Comparison of ENCODE assay signal across 11 mouse cellular contexts in the genomic region with DNA sequence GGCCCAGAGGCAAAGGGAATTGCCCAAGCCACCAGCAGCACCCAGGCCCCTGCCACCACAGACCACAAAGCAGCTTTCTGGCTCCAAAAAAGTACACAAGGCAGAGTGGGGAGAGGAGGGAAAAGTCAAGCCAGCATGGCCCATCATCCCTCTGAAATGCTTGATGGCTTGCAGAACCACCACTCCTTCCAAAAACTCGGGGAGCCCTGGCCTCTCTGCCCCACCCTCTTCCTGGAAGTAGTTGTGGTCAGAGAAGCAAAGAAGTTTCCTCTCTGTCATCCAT. TPM values are rescaled to one million over a fixed set of nuclear protein-coding genes. Genes with fewer than 3 reads are reported as not detected.
A peak's percentile ranks its signal among the peaks of the same experiment; 100 is the strongest.
DNase-seq lines count a peak whose midpoint lies in the region; ATAC-seq and TF ChIP-seq lines count a peak whose summit lies in the region.
"Had no signal": no experiment of that assay in that cellular context is flagged by ENCODE, and none has a peak within 500 bp of the region (broad histone marks: within the 10 kb centered on the region; RNA-seq: fewer than 3 reads in every experiment).

No protein-coding gene starts in this region.

- no peaks in the 10 kb centered on the region for H3K9me3 ChIP-seq in heart, embryonic 15.5 days (replicated peaks)
- no peaks in the 10 kb centered on the region for H3K9me3 ChIP-seq in limb, embryonic 14.5 days (ENCODE audit: control insufficient read depth, low read length)
- H3K9me3 ChIP-seq in forebrain, embryonic 11.5 days (ENCODE audit: control insufficient read depth, low read length): no peaks in the 10 kb centered on the region
- H3K9me3 ChIP-seq in forebrain, embryonic 15.5 days: no peaks in the 10 kb centered on the region

- no peak for TF ChIP-seq CTCF in thymus, adult 2 months (IDR thresholded peaks at IDR 0.05; ENCODE audit: borderline replicate concordance, control insufficient read depth, extremely low read depth, insufficient read depth, low read length, poor library complexity)

- peaks cover 66% of the 10 kb centered on the region for H3K4me1 ChIP-seq in heart, embryonic 15.5 days (replicated peaks)
- H3K4me1 ChIP-seq in thymus, adult 2 months (replicated peaks; ENCODE audit: control insufficient read depth, insufficient read depth, low read length): peaks cover 43% of the 10 kb centered on the region
- peaks cover 39% of the 10 kb centered on the region for H3K4me1 ChIP-seq in limb, embryonic 14.5 days (ENCODE audit: control insufficient read depth, insufficient read depth, low read length)
- peaks cover 4% of the 10 kb centered on the region; the same call in 1 of the 2 replicates for H3K4me1 ChIP-seq in forebrain, embryonic 11.5 days (replicated peaks; ENCODE audit: control insufficient read depth, insufficient read depth, low read length)
- peaks cover 19% of the 10 kb centered on the region for H3K4me1 ChIP-seq in forebrain, embryonic 15.5 days

- H3K27ac ChIP-seq in heart, embryonic 15.5 days: peak overlapping the region; percentile 74
- H3K27ac ChIP-seq in thymus, adult 2 months (ENCODE audit: control insufficient read depth, insufficient read depth, low read length): peak overlapping the region; percentile 68
- H3K27ac ChIP-seq in limb, embryonic 14.5 days (replicated peaks; ENCODE audit: low read depth, low read length): peak overlapping the region; percentile 72; the same call in 1 of the 2 replicates
- no peak overlapping the region for H3K27ac ChIP-seq in forebrain, embryonic 11.5 days (ENCODE audit: low read depth, low read length)
- no peak overlapping the region for H3K27ac ChIP-seq in forebrain, embryonic 15.5 days (replicated peaks)
- H3K27ac ChIP-seq: heart, adult 2 months had no signal

- no peaks in the 10 kb centered on the region for H3K36me3 ChIP-seq in heart, embryonic 15.5 days
- peaks cover 25% of the 10 kb centered on the region for H3K36me3 ChIP-seq in thymus, adult 2 months (ENCODE audit: control insufficient read depth, insufficient read depth, low read length)
- peaks cover 12% of the 10 kb centered on the region for H3K36me3 ChIP-seq in limb, embryonic 14.5 days (ENCODE audit: control insufficient read depth, insufficient read depth, low read length)
- H3K36me3 ChIP-seq in forebrain, embryonic 11.5 days (ENCODE audit: control insufficient read depth, insufficient read depth, low read length): no peaks in the 10 kb centered on the region
- H3K36me3 ChIP-seq in forebrain, embryonic 15.5 days: no peaks in the 10 kb centered on the region

- TF ChIP-seq POLR2A in thymus, adult 2 months (IDR thresholded peaks at IDR 0.05; ENCODE audit: control insufficient read depth, extremely low read depth, insufficient read depth, low read length, poor library complexity): no peak
- no peak for TF ChIP-seq POLR2A in limb, embryonic 14.5 days (IDR thresholded peaks at IDR 0.05; ENCODE audit: borderline replicate concordance, extremely low read depth, insufficient read depth, insufficient read length)

- ATAC-seq in heart, embryonic 15.5 days (replicated peaks; ENCODE audit: insufficient number of reproducible peaks, insufficient read depth, low FRiP score, low read depth): no peak
- no peak for ATAC-seq in limb, embryonic 14.5 days (ENCODE audit: low FRiP score, low read depth)
- ATAC-seq in forebrain, embryonic 11.5 days (replicated peaks; ENCODE audit: low FRiP score): no peak
- ATAC-seq in forebrain, embryonic 15.5 days (replicated peaks): no peak
- ATAC-seq: Patski had no signal

- no peak for DNase-seq in heart, postnatal 14 days
- DNase-seq in thymus, adult 2 months: no peak
- no peak for DNase-seq in thymus, postnatal 10 days (ENCODE audit: low spot score in 2 of 2)
- DNase-seq in limb, embryonic 14.5 days (ENCODE audit: low spot score): no peak
- no peak for DNase-seq in forebrain, embryonic 11.5 days (ENCODE audit: low spot score)
- DNase-seq in cerebellum, adult 8-10 months: no peak
- DNase-seq: spleen, adult 18-20 months had no signal

- WGBS in heart, embryonic 15.5 days: 21% methylated on average over 1 of the region's 1 CpGs
- 0% methylated on average over 1 of the region's 1 CpGs for WGBS in thymus, adult 2 months
- 24% methylated on average over 1 of the region's 1 CpGs for WGBS in limb, embryonic 14.5 days
- 63% methylated on average over 1 of the region's 1 CpGs for WGBS in forebrain, embryonic 11.5 days
- WGBS in forebrain, embryonic 15.5 days: 69% methylated on average over 1 of the region's 1 CpGs

- no peaks in the 10 kb centered on the region for H3K27me3 ChIP-seq in heart, embryonic 15.5 days
- no peaks in the 10 kb centered on the region for H3K27me3 ChIP-seq in thymus, adult 2 months (ENCODE audit: control insufficient read depth, insufficient read depth, low read length)
- no peaks in the 10 kb centered on the region for H3K27me3 ChIP-seq in limb, embryonic 14.5 days (ENCODE audit: control insufficient read depth, insufficient read depth, low read length)
- H3K27me3 ChIP-seq in forebrain, embryonic 11.5 days (ENCODE audit: control insufficient read depth, insufficient read depth, low read length): peaks cover 16% of the 10 kb centered on the region
- H3K27me3 ChIP-seq in forebrain, embryonic 15.5 days: peaks cover 15% of the 10 kb centered on the region; the same call in 1 of the 2 replicates
- H3K27me3 ChIP-seq: Patski had no signal

- peak overlapping the region; percentile 85 for H3K4me3 ChIP-seq in heart, embryonic 15.5 days
- peak overlapping the region; percentile 69 for H3K4me3 ChIP-seq in thymus, adult 2 months (ENCODE audit: control insufficient read depth, insufficient read depth, low read length)
- H3K4me3 ChIP-seq in limb, embryonic 14.5 days (replicated peaks; ENCODE audit: low read length): peak overlapping the region; percentile 84
- H3K4me3 ChIP-seq in forebrain, embryonic 11.5 days (ENCODE audit: low read depth, low read length): no peak overlapping the region
- H3K4me3 ChIP-seq in forebrain, embryonic 15.5 days: no peak overlapping the region

- intact Hi-C loops in heart, postnatal 14 days (cut with DNase I): no loop called here

- H3K4me2 ChIP-seq in heart, embryonic 15.5 days: peak overlapping the region; percentile 97
- peak overlapping the region; percentile 89 for H3K4me2 ChIP-seq in limb, embryonic 14.5 days (replicated peaks; ENCODE audit: low read depth, low read length, severe bottlenecking)
- no peak overlapping the region for H3K4me2 ChIP-seq in forebrain, embryonic 11.5 days (ENCODE audit: low read depth, low read length, severe bottlenecking)
- no peak overlapping the region for H3K4me2 ChIP-seq in forebrain, embryonic 15.5 days (replicated peaks)

- no peak overlapping the region for H3K9ac ChIP-seq in heart, embryonic 15.5 days
- H3K9ac ChIP-seq in limb, embryonic 14.5 days (ENCODE audit: low read depth, low read length, severe bottlenecking): no peak overlapping the region; the same call in 1 of the 2 replicates
- H3K9ac ChIP-seq in forebrain, embryonic 11.5 days (ENCODE audit: low read length): no peak overlapping the region
- H3K9ac ChIP-seq in forebrain, embryonic 15.5 days (replicated peaks): no peak overlapping the region

RNA-seq across cellular contexts. Expression of a gene that starts 2.2 kb away (rescaled TPM):
- 5.1 and 8.3 TPM in 2 replicates for polyA plus RNA-seq in heart, embryonic 15.5 days (2015; fragmentation: Nextera tagmentation; extraction: Ambion mirVana)
- total RNA-seq in heart, postnatal 14 days (2021): 1 to 10 TPM in 1 of 2 experiments, under 1 TPM in 1; 0.84 to 1.9 TPM
- 279 and 377 TPM in 2 replicates for polyA plus RNA-seq in thymus, adult 2 months (2012; rRNA removed)
- polyA plus RNA-seq in limb, embryonic 14.5 days (2012; rRNA removed): 13.8 and 18.5 TPM in 2 replicates
- 16.6 and 17.8 TPM in 2 replicates for polyA plus RNA-seq in limb, embryonic 14.5 days (2014; fragmentation: Nextera tagmentation; extraction: Ambion mirVana)
- polyA plus RNA-seq in forebrain, embryonic 11.5 days (2014; fragmentation: Nextera tagmentation; extraction: Ambion mirVana): 3.0 and 3.2 TPM in 2 replicates
- polyA plus RNA-seq in forebrain, embryonic 15.5 days (2015; fragmentation: Nextera tagmentation; extraction: Ambion mirVana): 1.7 and 2.1 TPM in 2 replicates

RNA-seq across cellular contexts. Expression of a gene that starts 5.4 kb away (rescaled TPM):
- polyA plus RNA-seq in heart, embryonic 15.5 days (2015; fragmentation: Nextera tagmentation; extraction: Ambion mirVana): not detected in 2 replicates
- not detected for total RNA-seq in heart, postnatal 14 days (2021)
- polyA plus RNA-seq in thymus, adult 2 months (2012; rRNA removed): 2.7 and 14.2 TPM in 2 replicates
- polyA plus RNA-seq in limb, embryonic 14.5 days (2012; rRNA removed): not detected in 2 replicates
- polyA plus RNA-seq in limb, embryonic 14.5 days (2014; fragmentation: Nextera tagmentation; extraction: Ambion mirVana): not detected in 2 replicates
- not detected in 2 replicates for polyA plus RNA-seq in forebrain, embryonic 11.5 days (2014; fragmentation: Nextera tagmentation; extraction: Ambion mirVana)
- not detected in 2 replicates for polyA plus RNA-seq in forebrain, embryonic 15.5 days (2015; fragmentation: Nextera tagmentation; extraction: Ambion mirVana)
- total RNA-seq: heart, adult 2 months had no signal
- polyA plus RNA-seq: Patski had no signal

RNA-seq across cellular contexts. Expression of a gene that starts 7.6 kb away (rescaled TPM):
- not detected in 2 replicates for polyA plus RNA-seq in heart, embryonic 15.5 days (2015; fragmentation: Nextera tagmentation; extraction: Ambion mirVana)
- not detected for total RNA-seq in heart, postnatal 14 days (2021)
- not detected in 2 replicates for polyA plus RNA-seq in thymus, adult 2 months (2012; rRNA removed)
- not detected in 2 replicates for polyA plus RNA-seq in limb, embryonic 14.5 days (2012; rRNA removed)
- not detected in 2 replicates for polyA plus RNA-seq in limb, embryonic 14.5 days (2014; fragmentation: Nextera tagmentation; extraction: Ambion mirVana)
- polyA plus RNA-seq in forebrain, embryonic 11.5 days (2014; fragmentation: Nextera tagmentation; extraction: Ambion mirVana): not detected in 2 replicates
- polyA plus RNA-seq in forebrain, embryonic 15.5 days (2015; fragmentation: Nextera tagmentation; extraction: Ambion mirVana): not detected in 2 replicates
- total RNA-seq: heart, adult 2 months had no signal
- polyA plus RNA-seq: Patski had no signal

RNA-seq across cellular contexts. Expression of a gene that starts 12.8 kb away (rescaled TPM):
- not detected in 2 replicates for polyA plus RNA-seq in heart, embryonic 15.5 days (2015; fragmentation: Nextera tagmentation; extraction: Ambion mirVana)
- total RNA-seq in heart, postnatal 14 days (2021): not detected
- 0.50 and 7.0 TPM in 2 replicates for polyA plus RNA-seq in thymus, adult 2 months (2012; rRNA removed)
- polyA plus RNA-seq in limb, embryonic 14.5 days (2012; rRNA removed): not detected in 2 replicates
- polyA plus RNA-seq in limb, embryonic 14.5 days (2014; fragmentation: Nextera tagmentation; extraction: Ambion mirVana): not detected in 2 replicates
- polyA plus RNA-seq in forebrain, embryonic 11.5 days (2014; fragmentation: Nextera tagmentation; extraction: Ambion mirVana): not detected in 2 replicates
- not detected in 2 replicates for polyA plus RNA-seq in forebrain, embryonic 15.5 days (2015; fragmentation: Nextera tagmentation; extraction: Ambion mirVana)
- total RNA-seq: heart, adult 2 months had no signal
- polyA plus RNA-seq: Patski had no signal

RNA-seq across cellular contexts. Expression of a gene that starts 22.5 kb away (rescaled TPM):
- 0.30 TPM in 1 of 2 replicates, not detected in the other for polyA plus RNA-seq in heart, embryonic 15.5 days (2015; fragmentation: Nextera tagmentation; extraction: Ambion mirVana)
- not detected for total RNA-seq in heart, postnatal 14 days (2021)
- polyA plus RNA-seq in thymus, adult 2 months (2012; rRNA removed): 0.96 and 6.1 TPM in 2 replicates
- polyA plus RNA-seq in limb, embryonic 14.5 days (2012; rRNA removed): not detected in 2 replicates
- not detected in 2 replicates for polyA plus RNA-seq in limb, embryonic 14.5 days (2014; fragmentation: Nextera tagmentation; extraction: Ambion mirVana)
- not detected in 2 replicates for polyA plus RNA-seq in forebrain, embryonic 11.5 days (2014; fragmentation: Nextera tagmentation; extraction: Ambion mirVana)
- not detected in 2 replicates for polyA plus RNA-seq in forebrain, embryonic 15.5 days (2015; fragmentation: Nextera tagmentation; extraction: Ambion mirVana)
- total RNA-seq: heart, adult 2 months had no signal

Comparison
In these comparisons a context has a peak if more than half of its experiments do, and no peak if none do; other contexts are left out.
1. H3K27ac ChIP-seq: peak in heart, embryonic 15.5 days (single experiment), thymus, adult 2 months (single experiment) and limb, embryonic 14.5 days (single experiment); none in forebrain, embryonic 11.5 days (single experiment) and forebrain, embryonic 15.5 days (single experiment).
2. H3K4me2 ChIP-seq: peak in heart, embryonic 15.5 days (single experiment) and limb, embryonic 14.5 days (single experiment); none in forebrain, embryonic 11.5 days (single experiment) and forebrain, embryonic 15.5 days (single experiment).
3. H3K4me3 ChIP-seq: peak in heart, embryonic 15.5 days (single experiment), thymus, adult 2 months (single experiment) and limb, embryonic 14.5 days (single experiment); none in forebrain, embryonic 11.5 days (single experiment) and forebrain, embryonic 15.5 days (single experiment).
4. RNA of a gene that starts 2.2 kb away (polyA plus RNA-seq): 279 to 377 TPM in thymus, adult 2 months; 13.8 to 18.5 TPM in limb, embryonic 14.5 days, 5.1 to 8.3 TPM in heart, embryonic 15.5 days, 3.0 to 3.2 TPM in forebrain, embryonic 11.5 days and 1.7 to 2.1 TPM in forebrain, embryonic 15.5 days; every median in the first group is over 10 times any median in the second.